Mouse (Mus musculus): Measurements from ENCODE around the gene Fuz. TPM values are rescaled to one million over a fixed set of nuclear protein-coding genes. Genes with fewer than 3 reads are reported as not detected.
"Not testable (repeated sequence)": the region's sequence is repeated elsewhere in the genome, so short reads cannot be mapped to it uniquely, and the experiment has no call there.

Gene Fuz
- polyA plus RNA-seq, 1 experiment from 2014 or later, result 20.1 TPM

GRCm38 (mm10) chr7:44871774-44872173, 24.1 kb upstream of the Fuz start:
- not testable (repeated sequence) for H3K27me3 ChIP-seq; H3K9me3 ChIP-seq; H3K9ac ChIP-seq; H3K36me3 ChIP-seq; H3K4me2 ChIP-seq; ATAC-seq (ENCODE audit: low FRiP score, low read depth); H3K4me3 ChIP-seq; H3K27ac ChIP-seq (replicated peaks)
- 95% methylated on average over 2 of the region's 2 CpGs for WGBS
- H3K4me1 ChIP-seq (replicated peaks), result peaks cover 26% of the 10 kb centered on the region

- Histone ChIP-seq H3K4me1 (replicated peaks) (no peaks in the 10 kb centered on the region), H3K27ac (replicated peaks) (no peak overlapping the region), H3K36me3 (peaks cover 63% of the 10 kb centered on the region), H3K27me3 (no peaks in the 10 kb centered on the region), H3K4me2 (no peak overlapping the region), H3K9ac (no peak overlapping the region), H3K9me3 (no peaks in the 10 kb centered on the region), H3K4me3 (no peak overlapping the region)
- WGBS, result 87% methylated on average over 14 of the region's 14 CpGs
- no peak for ATAC-seq (ENCODE audit: low FRiP score, low read depth)
These were observed 18.0 kb upstream of the Fuz start for GRCm38 (mm10) chr7:44877833-44878232.

GRCm38 (mm10) chr7:44883036-44883435, 12.8 kb upstream of the Fuz start:
- WGBS, result 93% methylated on average over 3 of the region's 3 CpGs
- Histone ChIP-seq H3K4me3 (no peak overlapping the region), H3K36me3 (peaks cover 65% of the 10 kb centered on the region), H3K4me2 (no peak overlapping the region), H3K9ac (no peak overlapping the region), H3K27me3 (no peaks in the 10 kb centered on the region), H3K27ac (replicated peaks) (no peak overlapping the region), H3K4me1 (replicated peaks) (no peaks in the 10 kb centered on the region), H3K9me3 (no peaks in the 10 kb centered on the region)
- ATAC-seq (ENCODE audit: low FRiP score, low read depth), result no peak

GRCm38 (mm10) chr7:44884637-44885036, 11.2 kb upstream of the Fuz start:
- no peak for ATAC-seq (ENCODE audit: low FRiP score, low read depth)
- no peaks in the 10 kb centered on the region for H3K9me3 ChIP-seq
- peaks cover 14% of the 10 kb centered on the region for H3K4me1 ChIP-seq (replicated peaks)
- WGBS, result 95% methylated on average over 5 of the region's 5 CpGs
- no peak overlapping the region for H3K27ac ChIP-seq (replicated peaks)
- no peaks in the 10 kb centered on the region for H3K27me3 ChIP-seq
- no peak overlapping the region for H3K9ac ChIP-seq
- no peak overlapping the region for H3K4me3 ChIP-seq
- H3K36me3 ChIP-seq, result peaks cover 55% of the 10 kb centered on the region
- H3K4me2 ChIP-seq, result no peak overlapping the region

- H3K4me1 ChIP-seq (replicated peaks), result peaks cover 32% of the 10 kb centered on the region
- H3K9me3 ChIP-seq, result no peaks in the 10 kb centered on the region
- no peak for ATAC-seq (ENCODE audit: low FRiP score, low read depth)
- no peak overlapping the region for H3K27ac ChIP-seq (replicated peaks)
- H3K9ac ChIP-seq, result no peak overlapping the region
- H3K27me3 ChIP-seq, result no peaks in the 10 kb centered on the region
- peaks cover 35% of the 10 kb centered on the region for H3K36me3 ChIP-seq
- no peak overlapping the region for H3K4me3 ChIP-seq
- no peak overlapping the region for H3K4me2 ChIP-seq
- WGBS, result 93% methylated on average over 7 of the region's 7 CpGs
These were observed 8.9 kb upstream of the Fuz start for GRCm38 (mm10) chr7:44886964-44887363.

GRCm38 (mm10) chr7:44888256-44889105, 7.4 kb upstream of the Fuz start:
- Histone ChIP-seq H3K4me1 (replicated peaks) (peaks cover 38% of the 10 kb centered on the region), H3K9me3 (no peaks in the 10 kb centered on the region), H3K27me3 (no peaks in the 10 kb centered on the region), H3K4me3 (no peak overlapping the region), H3K4me2 (peak overlapping the region; percentile 12; the same call in 1 of the 2 replicates), H3K36me3 (peaks cover 22% of the 10 kb centered on the region), H3K9ac (no peak overlapping the region), H3K27ac (replicated peaks) (0 out of 2 replicates have a peak overlapping the region, but pooled peaks have one; percentile 29)
- no peak for ATAC-seq (ENCODE audit: low FRiP score, low read depth)
- WGBS, result 79% methylated on average over 13 of the region's 13 CpGs

- peak overlapping the region; percentile 79; the same call in 1 of the 2 replicates for H3K4me3 ChIP-seq
- no peak for ATAC-seq (ENCODE audit: low FRiP score, low read depth)
- H3K9ac ChIP-seq, result no peak overlapping the region
These were observed 5.7 kb upstream of the Fuz start for GRCm38 (mm10) chr7:44890180-44890579.

GRCm38 (mm10) chr7:44890737-44891136, 5.1 kb upstream of the Fuz start:
- Histone ChIP-seq H3K9me3 (no peaks in the 10 kb centered on the region), H3K36me3 (peaks cover 7% of the 10 kb centered on the region), H3K4me3 (peak overlapping the region; percentile 79), H3K27ac (replicated peaks) (no peak overlapping the region), H3K9ac (peak overlapping the region; percentile 84; the same call in 1 of the 2 replicates), H3K4me1 (replicated peaks) (peaks cover 55% of the 10 kb centered on the region), H3K27me3 (no peaks in the 10 kb centered on the region), H3K4me2 (peak overlapping the region; percentile 89)
- ATAC-seq (ENCODE audit: low FRiP score, low read depth), result no peak
- 63% methylated on average over 4 of the region's 4 CpGs for WGBS

More at GRCm38 (mm10) chr7:44890180-44890579, 5.7 kb upstream of the Fuz start:
- Histone ChIP-seq H3K36me3 (peaks cover 9% of the 10 kb centered on the region), H3K27me3 (no peaks in the 10 kb centered on the region), H3K27ac (replicated peaks) (no peak overlapping the region), H3K4me2 (peak overlapping the region; percentile 89), H3K4me1 (replicated peaks) (peaks cover 54% of the 10 kb centered on the region), H3K9me3 (no peaks in the 10 kb centered on the region)
- 89% methylated on average over 7 of the region's 7 CpGs for WGBS

GRCm38 (mm10) chr7:44891611-44892010, 4.3 kb upstream of the Fuz start:
- peak overlapping the region; percentile 79 for H3K4me3 ChIP-seq
- H3K36me3 ChIP-seq, result peaks cover 7% of the 10 kb centered on the region
- H3K4me2 ChIP-seq, result peak overlapping the region; percentile 89
- peaks cover 58% of the 10 kb centered on the region for H3K4me1 ChIP-seq (replicated peaks)
- peak overlapping the region; percentile 84 for H3K9ac ChIP-seq
- ATAC-seq (ENCODE audit: low FRiP score, low read depth), result no peak
- no peaks in the 10 kb centered on the region for H3K27me3 ChIP-seq
- WGBS, result 9% methylated on average over 6 of the region's 6 CpGs
- no peaks in the 10 kb centered on the region for H3K9me3 ChIP-seq
- peak overlapping the region; percentile 99 for H3K27ac ChIP-seq (replicated peaks)

- Histone ChIP-seq H3K27ac (replicated peaks) (peak within 1 kb of the TSS; percentile 99), H3K36me3 (peaks cover 7% of the 10 kb centered on the region), H3K4me3 (peak within 1 kb of the TSS; percentile 79), H3K9me3 (no peaks in the 10 kb centered on the region), H3K27me3 (no peaks in the 10 kb centered on the region), H3K4me2 (peak within 1 kb of the TSS; percentile 89), H3K4me1 (replicated peaks) (peaks cover 66% of the 10 kb centered on the region), H3K9ac (peak within 1 kb of the TSS; percentile 84)
- WGBS, result under 1% methylated on average over 56 of the region's 56 CpGs
- peak; percentile 76 for ATAC-seq (ENCODE audit: low FRiP score, low read depth)
These were observed 3.5 kb upstream of the Fuz start, which contains the start of gene Med25 for GRCm38 (mm10) chr7:44892276-44892921. Med25 (minus strand) TSS chr7:44892712.

GRCm38 (mm10) chr7:44893197-44893596, 2.7 kb upstream of the Fuz start:
- Histone ChIP-seq H3K36me3 (peaks cover 7% of the 10 kb centered on the region), H3K27ac (replicated peaks) (peak overlapping the region; percentile 87), H3K4me3 (peak overlapping the region; percentile 79), H3K9ac (peak overlapping the region; percentile 14; the same call in 1 of the 2 replicates), H3K9me3 (no peaks in the 10 kb centered on the region), H3K4me1 (replicated peaks) (peaks cover 67% of the 10 kb centered on the region), H3K27me3 (no peaks in the 10 kb centered on the region), H3K4me2 (peak overlapping the region; percentile 89)
- 6% methylated on average over 8 of the region's 8 CpGs for WGBS
- no peak for ATAC-seq (ENCODE audit: low FRiP score, low read depth)

GRCm38 (mm10) chr7:44894175-44894574, 1.7 kb upstream of the Fuz start:
- no peak for ATAC-seq (ENCODE audit: low FRiP score, low read depth)
- WGBS, result 90% methylated on average over 3 of the region's 3 CpGs
- Histone ChIP-seq H3K27me3 (no peaks in the 10 kb centered on the region), H3K9ac (no peak overlapping the region), H3K4me2 (no peak overlapping the region), H3K4me1 (replicated peaks) (peaks cover 63% of the 10 kb centered on the region), H3K36me3 (peaks cover 7% of the 10 kb centered on the region), H3K27ac (replicated peaks) (peak overlapping the region; percentile 95), H3K4me3 (no peak overlapping the region), H3K9me3 (no peaks in the 10 kb centered on the region)
